Mouse (Mus musculus) heart, embryonic 12.5 days (tissue): ENCODE results near the gene Pdcd5. TPM values are rescaled to one million over a fixed set of nuclear protein-coding genes. Genes with fewer than 3 reads are reported as not detected.

Experiments
- ATAC-seq: fragments of 200-750 bp; cut with Nextera tagmentation; 2 replicates; pipeline ENCODE4 v1.8.0; 2017; ENCODE audit warnings: moderate TSS enrichment, moderate library complexity; ENCODE audit not compliant: insufficient number of reproducible peaks, low FRiP score
- H3K27ac ChIP-seq: fragments of 300-500 bp; sonication (generic); 2 replicates; pipeline ENCODE4 v1.5.1; 2016; ENCODE audit warnings: mild to moderate bottlenecking, moderate library complexity; ENCODE audit not compliant: poor library complexity, severe bottlenecking
- H3K27me3 ChIP-seq: fragments of 300-500 bp; sonication (generic); replicated peaks from 2 replicates; pipeline ENCODE4 v1.6.1; 2016; ENCODE audit warnings: mild to moderate bottlenecking, moderate library complexity
- H3K36me3 ChIP-seq: fragments of 300-500 bp; sonication (generic); 2 replicates; pipeline ENCODE4 v1.6.1; 2016; ENCODE audit warnings: mild to moderate bottlenecking, moderate library complexity
- H3K4me1 ChIP-seq: fragments of 300-500 bp; sonication (generic); replicated peaks from 2 replicates; pipeline ENCODE4 v1.6.1; 2016; ENCODE audit warnings: mild to moderate bottlenecking
- H3K4me2 ChIP-seq: fragments of 300-500 bp; sonication (generic); 2 replicates; pipeline ENCODE4 v1.6.1; 2016; ENCODE audit warnings: mild to moderate bottlenecking, moderate library complexity
- H3K4me3 ChIP-seq: fragments of 300-500 bp; sonication (generic); 2 replicates; pipeline ENCODE4 v1.5.1; 2016; ENCODE audit warnings: mild to moderate bottlenecking
- H3K9ac ChIP-seq: fragments of 300-500 bp; sonication (generic); 2 replicates; pipeline ENCODE4 v1.6.1; 2016; ENCODE audit warnings: mild to moderate bottlenecking, moderate library complexity
- H3K9me3 ChIP-seq: fragments of 300-500 bp; sonication (generic); replicated peaks from 2 replicates; pipeline ENCODE4 v1.6.1; 2016; ENCODE audit warnings: mild to moderate bottlenecking, moderate library complexity
- WGBS: fragments of 180-500 bp; shearing (Covaris S2); methylation state at CpG from one replicate; pipeline ENCODE4 v1.1.7; 2016; 5-methylcytosine and 5-hydroxymethylcytosine counted together
- polyA plus RNA-seq: library from polyadenylated mRNA; unstranded; fragments of >200 nt; fragmentation: Nextera tagmentation; extraction: Ambion mirVana; gene quantifications from 2 replicates; pipeline ENCODE4 v1.2.1, GENCODE M21; 2016

The Pdcd5 gene
- polyA plus RNA-seq, 1 experiment from 2014 or later, result 293 TPM

DNA sequence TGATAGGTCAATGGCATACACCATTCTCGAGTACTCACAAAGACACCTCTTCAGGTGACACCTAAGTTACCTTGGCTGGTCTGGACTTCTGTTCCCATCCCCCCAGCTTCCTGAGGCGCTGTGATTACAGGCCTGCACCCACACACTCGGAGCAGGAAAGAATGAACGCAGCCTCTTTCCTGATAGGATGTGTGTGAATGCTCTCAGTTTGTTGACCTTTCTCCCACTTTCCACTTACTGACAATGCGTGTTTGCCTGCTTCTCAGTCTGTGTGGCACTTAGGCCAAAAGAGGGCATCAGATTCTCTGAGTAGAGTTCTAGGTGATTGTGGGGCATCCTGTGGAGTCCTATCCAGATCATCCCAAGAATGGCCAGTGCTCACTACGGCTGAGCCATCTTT is 7.2 kb downstream of the Pdcd5 start:
- 58% methylated on average over 6 of the region's 6 CpGs for WGBS
- peak; percentile 29; the same call in 1 of the 2 replicates for ATAC-seq
- Histone ChIP-seq H3K36me3 (peaks cover 81% of the 10 kb centered on the region), H3K4me1 (no peaks in the 10 kb centered on the region; the same call in 1 of the 2 replicates), H3K4me2 (no peak overlapping the region), H3K9me3 (no peaks in the 10 kb centered on the region), H3K27ac (no peak overlapping the region), H3K4me3 (no peak overlapping the region), H3K9ac (no peak overlapping the region), H3K27me3 (no peaks in the 10 kb centered on the region)

DNA sequence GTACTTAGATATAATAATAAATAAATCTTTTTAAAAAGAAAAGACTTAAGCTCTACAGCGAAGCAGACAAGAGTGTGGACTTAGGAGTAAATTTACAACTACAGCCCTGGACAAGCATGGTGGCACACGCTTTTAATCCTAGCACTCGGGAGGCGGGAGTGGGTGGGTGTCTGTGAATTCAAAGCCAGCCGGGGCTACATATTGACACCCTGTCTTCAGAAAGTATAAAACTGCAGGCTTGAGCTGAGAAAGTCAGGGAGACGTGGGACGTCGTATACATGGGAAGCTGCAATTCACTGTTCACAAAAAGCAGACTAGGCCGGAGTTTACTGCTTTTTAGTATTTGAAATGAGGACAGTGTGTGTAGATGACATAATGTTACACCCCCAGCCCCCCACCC is 10.4 kb downstream of the Pdcd5 start:
- WGBS, result 93% methylated on average over 9 of the region's 9 CpGs
- Histone ChIP-seq H3K27me3 (no peaks in the 10 kb centered on the region), H3K36me3 (peaks cover 71% of the 10 kb centered on the region), H3K27ac (no peak overlapping the region), H3K9ac (no peak overlapping the region), H3K4me2 (no peak overlapping the region), H3K9me3 (peaks cover 5% of the 10 kb centered on the region; the same call in 1 of the 2 replicates), H3K4me3 (no peak overlapping the region), H3K4me1 (no peaks in the 10 kb centered on the region; the same call in 1 of the 2 replicates)
- ATAC-seq, result no peak

- 66% methylated on average over 6 of the region's 6 CpGs for WGBS
- H3K36me3 ChIP-seq, result peaks cover 71% of the 10 kb centered on the region
- H3K9me3 ChIP-seq, result peaks cover 5% of the 10 kb centered on the region; the same call in 1 of the 2 replicates
- H3K27ac ChIP-seq, result no peak overlapping the region
- H3K27me3 ChIP-seq, result no peaks in the 10 kb centered on the region
- no peak for ATAC-seq
- H3K4me2 ChIP-seq, result no peak overlapping the region
- H3K4me3 ChIP-seq, result no peak overlapping the region
- H3K4me1 ChIP-seq, result no peaks in the 10 kb centered on the region; the same call in 1 of the 2 replicates
- H3K9ac ChIP-seq, result no peak overlapping the region
Observed at GRCm38 (mm10) chr7:35636229-35636628, 11.1 kb downstream of the Pdcd5 start.

- no peak overlapping the region for H3K9ac ChIP-seq
- no peaks in the 10 kb centered on the region for H3K4me1 ChIP-seq
- no peak overlapping the region for H3K27ac ChIP-seq
- 73% methylated on average over 5 of the region's 5 CpGs for WGBS
- no peak overlapping the region for H3K4me2 ChIP-seq
- peaks cover 87% of the 10 kb centered on the region for H3K36me3 ChIP-seq
- H3K27me3 ChIP-seq, result no peaks in the 10 kb centered on the region
- 0 out of 2 replicates have a peak, but pooled peaks cover 4% of the 10 kb centered on the region for H3K9me3 ChIP-seq
- no peak for ATAC-seq
- H3K4me3 ChIP-seq, result no peak overlapping the region
Observed at GRCm38 (mm10) chr7:35628496-35628895, 18.8 kb downstream of the Pdcd5 start.

DNA sequence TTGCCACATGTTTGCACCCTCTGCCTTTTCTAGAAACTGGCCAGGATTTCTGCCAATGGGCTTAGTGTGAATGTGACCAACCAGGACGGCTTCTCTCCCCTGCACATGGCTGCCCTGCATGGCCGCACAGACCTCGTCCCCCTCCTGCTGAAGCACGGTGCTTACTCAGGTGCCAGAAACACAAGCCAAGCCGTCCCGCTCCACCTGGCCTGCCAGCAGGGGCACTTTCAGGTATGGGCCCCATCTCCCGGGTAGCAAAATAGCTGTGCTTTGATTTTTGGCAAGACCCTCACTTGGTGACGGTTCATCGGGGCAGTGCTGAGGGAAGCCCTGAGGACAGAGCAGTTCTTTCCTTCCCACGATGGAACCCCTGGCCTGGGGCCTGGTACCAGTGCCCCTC is 19.9 kb downstream of the Pdcd5 start:
- Histone ChIP-seq H3K4me2 (no peak overlapping the region), H3K9ac (no peak overlapping the region), H3K36me3 (peaks cover 89% of the 10 kb centered on the region), H3K4me3 (no peak overlapping the region), H3K27ac (no peak overlapping the region), H3K9me3 (0 out of 2 replicates have a peak, but pooled peaks cover 4% of the 10 kb centered on the region), H3K4me1 (no peaks in the 10 kb centered on the region), H3K27me3 (no peaks in the 10 kb centered on the region)
- ATAC-seq, result no peak
- 90% methylated on average over 10 of the region's 10 CpGs for WGBS

DNA sequence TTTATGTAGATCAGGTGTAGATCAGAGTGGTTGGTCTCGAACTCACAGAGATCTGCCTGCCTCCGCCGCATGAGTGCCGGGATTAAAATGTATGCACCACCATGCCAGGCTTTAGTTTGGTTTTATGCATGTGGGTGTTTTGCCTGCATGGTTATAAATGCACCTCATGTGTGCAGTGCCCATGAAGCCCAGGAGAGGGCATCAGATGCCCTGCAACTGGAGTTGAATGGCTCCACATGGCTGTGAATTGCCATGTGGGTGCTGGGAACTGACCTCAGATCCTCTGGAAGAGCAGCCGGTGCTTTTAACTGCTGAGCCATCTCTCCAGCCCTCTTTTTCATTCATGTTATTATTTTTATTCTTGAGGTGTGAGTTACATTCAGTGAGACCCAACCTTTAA is 21.3 kb downstream of the Pdcd5 start:
- Histone ChIP-seq H3K4me1 (no peaks in the 10 kb centered on the region), H3K27me3 (no peaks in the 10 kb centered on the region), H3K9ac (no peak overlapping the region), H3K9me3 (0 out of 2 replicates have a peak, but pooled peaks cover 4% of the 10 kb centered on the region), H3K4me3 (no peak overlapping the region), H3K27ac (no peak overlapping the region), H3K4me2 (no peak overlapping the region), H3K36me3 (peaks cover 93% of the 10 kb centered on the region)
- ATAC-seq, result no peak
- 96% methylated on average over 5 of the region's 5 CpGs for WGBS

GRCm38 (mm10) chr7:35622626-35623025 is 24.7 kb downstream of the Pdcd5 start:
- Histone ChIP-seq H3K36me3 (peaks cover 91% of the 10 kb centered on the region), H3K9me3 (0 out of 2 replicates have a peak, but pooled peaks cover 4% of the 10 kb centered on the region), H3K4me1 (no peaks in the 10 kb centered on the region), H3K4me3 (no peak overlapping the region), H3K27me3 (no peaks in the 10 kb centered on the region), H3K27ac (no peak overlapping the region), H3K9ac (no peak overlapping the region), H3K4me2 (no peak overlapping the region)
- ATAC-seq, result no peak
- 85% methylated on average over 10 of the region's 10 CpGs for WGBS

GRCm38 (mm10) chr7:35617513-35617912 is 29.8 kb downstream of the Pdcd5 start:
- H3K4me2 ChIP-seq, result no peak overlapping the region
- peaks cover 91% of the 10 kb centered on the region for H3K36me3 ChIP-seq
- H3K9ac ChIP-seq, result no peak overlapping the region
- ATAC-seq, result no peak
- no peaks in the 10 kb centered on the region for H3K27me3 ChIP-seq
- no peaks in the 10 kb centered on the region for H3K4me1 ChIP-seq
- H3K9me3 ChIP-seq, result no peaks in the 10 kb centered on the region
- H3K27ac ChIP-seq, result no peak overlapping the region
- WGBS, result 82% methylated on average over 4 of the region's 4 CpGs
- no peak overlapping the region for H3K4me3 ChIP-seq

DNA sequence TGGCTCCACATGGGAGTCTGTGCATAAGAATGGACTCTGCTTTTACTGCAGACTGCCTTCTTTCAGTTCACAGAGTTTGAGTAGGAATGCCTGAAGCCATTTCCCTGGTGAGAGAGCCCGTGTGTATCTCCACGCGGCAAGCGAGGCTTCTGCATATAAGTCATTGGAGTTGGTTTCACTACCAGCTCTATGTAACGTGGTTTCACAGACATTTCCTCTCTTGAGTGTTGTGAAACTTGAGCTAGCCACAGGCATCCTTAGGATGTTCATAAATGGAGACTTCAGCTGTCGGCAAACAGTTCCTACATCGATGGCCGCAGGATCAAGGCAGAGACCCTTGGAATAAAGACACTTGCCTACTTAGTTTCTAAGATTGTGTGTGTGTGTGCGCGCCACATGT is 38.1 kb downstream of the Pdcd5 start:
- Histone ChIP-seq H3K4me3 (no peak overlapping the region), H3K4me1 (no peaks in the 10 kb centered on the region), H3K36me3 (peaks cover 80% of the 10 kb centered on the region), H3K4me2 (no peak overlapping the region), H3K9ac (no peak overlapping the region), H3K27me3 (no peaks in the 10 kb centered on the region), H3K27ac (no peak overlapping the region), H3K9me3 (0 out of 2 replicates have a peak, but pooled peaks cover 2% of the 10 kb centered on the region)
- no peak for ATAC-seq
- WGBS, result 91% methylated on average over 10 of the region's 10 CpGs

GRCm38 (mm10) chr7:35606816-35607215 is 40.5 kb downstream of the Pdcd5 start:
- Histone ChIP-seq H3K4me3 (no peak overlapping the region), H3K36me3 (peaks cover 78% of the 10 kb centered on the region), H3K27me3 (no peaks in the 10 kb centered on the region), H3K9ac (no peak overlapping the region), H3K4me1 (no peaks in the 10 kb centered on the region), H3K4me2 (no peak overlapping the region), H3K9me3 (0 out of 2 replicates have a peak, but pooled peaks cover 2% of the 10 kb centered on the region), H3K27ac (no peak overlapping the region)
- 86% methylated on average over 10 of the region's 10 CpGs for WGBS
- ATAC-seq, result no peak

DNA sequence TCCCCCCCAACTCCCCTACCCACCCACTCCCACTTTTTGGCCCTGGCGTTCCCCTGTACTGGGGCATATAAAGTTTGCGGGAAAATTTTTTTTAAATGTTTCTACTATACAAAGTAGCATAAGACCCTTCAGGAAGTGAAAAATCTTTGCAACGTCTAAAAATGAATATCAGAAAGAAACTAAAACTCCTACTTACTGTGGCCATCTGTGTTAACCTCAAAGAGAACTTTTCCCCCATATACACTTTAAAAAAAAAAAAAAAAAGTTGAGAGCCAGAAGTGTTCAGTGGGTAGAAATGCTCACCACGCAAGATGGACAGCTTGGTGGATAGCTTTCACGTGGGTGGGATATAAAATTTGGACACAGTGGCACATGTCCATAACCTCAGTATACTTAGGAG is 44.6 kb downstream of the Pdcd5 start:
- H3K4me1 ChIP-seq, result 0 out of 2 replicates have a peak, but pooled peaks cover 3% of the 10 kb centered on the region
- H3K4me2 ChIP-seq, result no peak overlapping the region
- no peak overlapping the region for H3K4me3 ChIP-seq
- ATAC-seq, result no peak
- no peak overlapping the region for H3K27ac ChIP-seq
- peaks cover 47% of the 10 kb centered on the region for H3K36me3 ChIP-seq
- H3K27me3 ChIP-seq, result no peaks in the 10 kb centered on the region
- 96% methylated on average over 5 of the region's 5 CpGs for WGBS
- no peaks in the 10 kb centered on the region for H3K9me3 ChIP-seq
- no peak overlapping the region for H3K9ac ChIP-seq

DNA sequence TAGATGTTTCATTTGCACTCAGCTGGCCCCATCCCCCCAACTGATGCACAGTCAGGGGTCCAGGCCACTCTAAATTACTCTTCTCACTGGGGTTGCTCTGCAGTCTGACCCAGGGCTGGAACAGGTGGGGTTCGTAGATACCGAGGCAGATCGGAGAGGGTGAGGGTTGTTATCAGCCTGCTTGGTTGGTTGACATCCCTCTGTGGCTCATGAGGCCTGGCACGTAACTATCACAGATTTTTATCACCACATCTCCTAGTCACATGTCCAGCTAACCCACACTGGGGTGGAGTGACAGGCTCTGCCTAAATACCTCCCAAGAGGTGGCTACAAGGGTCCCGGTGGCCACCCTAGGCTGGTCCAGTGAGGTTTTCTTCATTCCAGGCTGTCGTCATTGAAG is 46.2 kb downstream of the Pdcd5 start:
- 0 out of 2 replicates have a peak, but pooled peaks have one; percentile 46 for ATAC-seq

More for the DNA sequence above, 46.2 kb downstream of the Pdcd5 start:
- Histone ChIP-seq H3K27ac (no peak overlapping the region), H3K9ac (no peak overlapping the region), H3K27me3 (no peaks in the 10 kb centered on the region), H3K9me3 (no peaks in the 10 kb centered on the region), H3K4me2 (no peak overlapping the region), H3K4me1 (0 out of 2 replicates have a peak, but pooled peaks cover 3% of the 10 kb centered on the region), H3K36me3 (peaks cover 44% of the 10 kb centered on the region), H3K4me3 (no peak overlapping the region)
- 70% methylated on average over 6 of the region's 6 CpGs for WGBS
